Mouse (Mus musculus) liver, embryonic 14.5 days (tissue): ENCODE results near the gene Il1rn.

Experiments used
- CTCF ChIP-seq: IDR thresholded peaks from 2 replicates; pipeline ENCODE4 v1.5.1; 2016; ENCODE audit warnings: antibody characterized with exemption, low read depth, control low read depth
- EP300 ChIP-seq: IDR thresholded peaks from 2 replicates; pipeline ENCODE4 v1.6.1; 2016; ENCODE audit warnings: antibody characterized with exemption, low read depth

- TF ChIP-seq CTCF, result no peak
- TF ChIP-seq EP300, result no peak
These were observed 49.7 kb downstream of the Il1rn start for GRCm38 (mm10) chr2:24386158-24386963.
